Mouse (Mus musculus) activated CD4-positive, CD25-positive, alpha-beta regulatory T cell, adult 4 months (primary cell): ENCODE data around the gene Actn1. TPM values are rescaled to one million over a fixed set of nuclear protein-coding genes. Genes with fewer than 3 reads are reported as not detected.
A peak's percentile ranks its signal among the peaks of the same experiment; 100 is the strongest.

Experiments
- ATAC-seq: one replicate; pipeline ENCODE4 v1.8.0; 2017
- polyA plus RNA-seq, 2 experiments: library from polyadenylated mRNA; unstranded; fragments of 100-300 nt; shearing (Covaris generic); gene quantifications; one replicate each; pipeline ENCODE4 v1.2.1; 2017

The Actn1 gene
- polyA plus RNA-seq, 2 experiments from 2014 or later, result 31.8 to 34.3 TPM

- no peak for ATAC-seq
Measured at GRCm38 (mm10) chr12:80224241-80224731, 35.9 kb downstream of the Actn1 start.

- no peak for ATAC-seq
Measured at GRCm38 (mm10) chr12:80223511-80223910, 36.7 kb downstream of the Actn1 start.

- no peak for ATAC-seq
Measured at GRCm38 (mm10) chr12:80222473-80222872, 37.7 kb downstream of the Actn1 start.

GRCm38 (mm10) chr12:80220260-80221038, 39.7 kb downstream of the Actn1 start:
- ATAC-seq, result no peak

- no peak for ATAC-seq
Measured at GRCm38 (mm10) chr12:80218784-80219183, 41.4 kb downstream of the Actn1 start.

- no peak for ATAC-seq
Measured at GRCm38 (mm10) chr12:80218045-80218611, 42.0 kb downstream of the Actn1 start.

GRCm38 (mm10) chr12:80217049-80217448, 43.1 kb downstream of the Actn1 start:
- no peak for ATAC-seq

- ATAC-seq, result no peak
Measured at GRCm38 (mm10) chr12:80216258-80216881, 43.8 kb downstream of the Actn1 start.

GRCm38 (mm10) chr12:80213810-80214209, 46.4 kb downstream of the Actn1 start:
- ATAC-seq, result no peak

- no peak for ATAC-seq
Measured at GRCm38 (mm10) chr12:80213263-80213662, 46.9 kb downstream of the Actn1 start.

- no peak for ATAC-seq
Measured at GRCm38 (mm10) chr12:80210791-80211612, 49.2 kb downstream of the Actn1 start.

GRCm38 (mm10) chr12:80209914-80210313, 50.3 kb downstream of the Actn1 start:
- no peak for ATAC-seq

GRCm38 (mm10) chr12:80208126-80208820, 51.9 kb downstream of the Actn1 start:
- no peak for ATAC-seq

GRCm38 (mm10) chr12:80203284-80203683, 56.9 kb downstream of the Actn1 start:
- ATAC-seq, result no peak

- ATAC-seq, result no peak
Measured at GRCm38 (mm10) chr12:80199738-80200137, 60.4 kb downstream of the Actn1 start.

GRCm38 (mm10) chr12:80198487-80198886, 61.7 kb downstream of the Actn1 start:
- peak; percentile 46 for ATAC-seq

GRCm38 (mm10) chr12:80197343-80197742, 62.8 kb downstream of the Actn1 start:
- ATAC-seq, result peak; percentile 32

GRCm38 (mm10) chr12:80191806-80192205, 68.4 kb downstream of the Actn1 start:
- no peak for ATAC-seq

GRCm38 (mm10) chr12:80191371-80191770, 68.8 kb downstream of the Actn1 start:
- no peak for ATAC-seq

- ATAC-seq, result no peak
Measured at GRCm38 (mm10) chr12:80190915-80191314, 69.3 kb downstream of the Actn1 start.

GRCm38 (mm10) chr12:80184041-80184440, 76.1 kb downstream of the Actn1 start:
- no peak for ATAC-seq

GRCm38 (mm10) chr12:80181831-80182230, 78.3 kb downstream of the Actn1 start:
- no peak for ATAC-seq
